Mouse (Mus musculus): ENCODE results near the gene Laptm4a.
"Not testable (repeated sequence)": the region's sequence is repeated elsewhere in the genome, so short reads cannot be mapped to it uniquely, and the experiment has no call there.

Laptm4a gene

GRCm38 (mm10) chr12:8912860-8913685 is 8.4 kb upstream of the Laptm4a start:
- DNase-seq (ENCODE audit: low spot score) = no peak

- DNase-seq (ENCODE audit: low spot score) = no peak
Measured at GRCm38 (mm10) chr12:8913701-8914340, 7.6 kb upstream of the Laptm4a start.

GRCm38 (mm10) chr12:8916378-8916777 is 5.1 kb upstream of the Laptm4a start:
- no peak for DNase-seq (ENCODE audit: low spot score)

GRCm38 (mm10) chr12:8919231-8919630 is 2.2 kb upstream of the Laptm4a start:
- no peak for DNase-seq (ENCODE audit: low spot score)

- DNase-seq (ENCODE audit: low spot score) = no peak
Measured at GRCm38 (mm10) chr12:8920996-8921393, 469 bp upstream of the Laptm4a start.

- DNase-seq (ENCODE audit: low spot score) = no peak
Measured at GRCm38 (mm10) chr12:8922369-8923124, 1.1 kb downstream of the Laptm4a start.

GRCm38 (mm10) chr12:8923125-8923410 is 1.6 kb downstream of the Laptm4a start:
- no peak for DNase-seq (ENCODE audit: low spot score)

GRCm38 (mm10) chr12:8923603-8924002 is 2.1 kb downstream of the Laptm4a start:
- no peak for DNase-seq (ENCODE audit: low spot score)

- DNase-seq (ENCODE audit: low spot score) = no peak
Measured at GRCm38 (mm10) chr12:8927652-8928051, 6.2 kb downstream of the Laptm4a start.

- no peak for DNase-seq (ENCODE audit: low spot score)
Measured at GRCm38 (mm10) chr12:8928766-8929165, 7.3 kb downstream of the Laptm4a start.

GRCm38 (mm10) chr12:8931083-8931482 is 9.6 kb downstream of the Laptm4a start:
- DNase-seq (ENCODE audit: low spot score) = no peak

GRCm38 (mm10) chr12:8935349-8935748 is 13.9 kb downstream of the Laptm4a start:
- DNase-seq (ENCODE audit: low spot score) = no peak

- not testable (repeated sequence) for DNase-seq (ENCODE audit: low spot score)
Measured at GRCm38 (mm10) chr12:8936210-8936609, 14.7 kb downstream of the Laptm4a start.

GRCm38 (mm10) chr12:8939490-8939889 is 18.0 kb downstream of the Laptm4a start:
- DNase-seq (ENCODE audit: low spot score) = no peak

- DNase-seq (ENCODE audit: low spot score) = no peak
Measured at GRCm38 (mm10) chr12:8940011-8941005, 18.8 kb downstream of the Laptm4a start.

GRCm38 (mm10) chr12:8941131-8941615 is 19.7 kb downstream of the Laptm4a start:
- no peak for DNase-seq (ENCODE audit: low spot score)

GRCm38 (mm10) chr12:8941699-8942392 is 20.4 kb downstream of the Laptm4a start:
- DNase-seq (ENCODE audit: low spot score) = no peak

- no peak for DNase-seq (ENCODE audit: low spot score)
Measured at GRCm38 (mm10) chr12:8947163-8947562, 25.7 kb downstream of the Laptm4a start.

- DNase-seq (ENCODE audit: low spot score) = no peak
Measured at GRCm38 (mm10) chr12:8947714-8948464, 26.4 kb downstream of the Laptm4a start, which contains the start of gene Matn3. Gene Matn3 (plus strand): TSS chr12:8947929.

- DNase-seq (ENCODE audit: low spot score) = no peak
Measured at GRCm38 (mm10) chr12:8953136-8953535, 31.7 kb downstream of the Laptm4a start.

Measured in left cerebral cortex, adult 11 months (tissue).